Mouse (Mus musculus): ENCODE measurements around the gene Inka2.
A peak's percentile ranks its signal among the peaks of the same experiment; 100 is the strongest.

GRCm38 (mm10) chr3:105726037-105726436, 21.6 kb downstream of the Inka2 start:
- peak; percentile 48; the same call in 1 of the 2 replicates for TF ChIP-seq CTCF (IDR thresholded peaks at IDR 0.05; ENCODE audit: low read depth, low read length)
- TF ChIP-seq GATA1 (IDR thresholded peaks at IDR 0.05; ENCODE audit: borderline replicate concordance, low read length): no peak
- no peak for TF ChIP-seq TAL1 (conservative IDR thresholded peaks at IDR 0.05; ENCODE audit: low read depth, low read length)
- TF ChIP-seq POLR2AphosphoS5 (IDR thresholded peaks at IDR 0.05; ENCODE audit: insufficient replicate concordance, low read depth, low read length): no peak

All from G1E (cell line).